Mouse (Mus musculus) forebrain, embryonic 11.5 days (tissue): Measurements from ENCODE around the gene N4bp2l2. TPM values are rescaled to one million over a fixed set of nuclear protein-coding genes. Genes with fewer than 3 reads are reported as not detected.

ENCODE experiments used
- ATAC-seq: fragments of 200-750 bp; cut with Nextera tagmentation; replicated peaks from 2 replicates; pipeline ENCODE4 v1.8.0; 2017; ENCODE audit warnings: moderate TSS enrichment; ENCODE audit not compliant: low FRiP score
- DNase-seq: peaks from one replicate; pipeline ENCODE4 v3.0.0-alpha.2; 2017; ENCODE audit warnings: low spot score
- H3K27ac ChIP-seq: fragments of 300-500 bp; sonication (generic); 2 replicates; pipeline ENCODE4 v1.5.1; 2014; ENCODE audit warnings: low read depth, low read length
- H3K27me3 ChIP-seq: fragments of 300-500 bp; sonication (generic); 2 replicates; pipeline ENCODE4 v1.6.1; 2014; ENCODE audit warnings: mild to moderate bottlenecking, low read length, mixed read lengths; ENCODE audit not compliant: control insufficient read depth, insufficient read depth
- H3K36me3 ChIP-seq: fragments of 300-500 bp; sonication (generic); 2 replicates; pipeline ENCODE4 v1.6.1; 2014; ENCODE audit warnings: mild to moderate bottlenecking, low read length, moderate library complexity, mixed read lengths; ENCODE audit not compliant: control insufficient read depth, insufficient read depth
- H3K4me1 ChIP-seq: fragments of 300-500 bp; sonication (generic); replicated peaks from 2 replicates; pipeline ENCODE4 v1.6.1; 2014; ENCODE audit warnings: low read length, mixed read lengths; ENCODE audit not compliant: control insufficient read depth, insufficient read depth
- H3K4me2 ChIP-seq: fragments of 300-500 bp; sonication (generic); 2 replicates; pipeline ENCODE4 v1.6.1; 2014; ENCODE audit warnings: low read depth, mild to moderate bottlenecking, low read length, moderate library complexity, mixed read lengths; ENCODE audit not compliant: severe bottlenecking
- H3K4me3 ChIP-seq: fragments of 300-500 bp; sonication (generic); 2 replicates; pipeline ENCODE4 v1.5.1; 2014; ENCODE audit warnings: low read depth, low read length
- H3K9ac ChIP-seq: fragments of 300-500 bp; sonication (generic); 2 replicates; pipeline ENCODE4 v1.6.1; 2014; ENCODE audit warnings: low read length
- H3K9me3 ChIP-seq: fragments of 300-500 bp; sonication (generic); 2 replicates; pipeline ENCODE4 v1.6.1; 2016; ENCODE audit warnings: low read length, mixed read lengths; ENCODE audit not compliant: control insufficient read depth
- WGBS: fragments of 180-500 bp; shearing (Covaris S2); extraction: QIAGEN DNeasy Blood & Tissue Kit; methylation state at CpG from one replicate; pipeline ENCODE4 v1.1.7; 2014; 5-methylcytosine and 5-hydroxymethylcytosine counted together
- polyA plus RNA-seq: library from polyadenylated mRNA; unstranded; fragments of >200 nt; fragmentation: Nextera tagmentation; extraction: Ambion mirVana; gene quantifications from 2 replicates; pipeline ENCODE4 v1.2.1, GENCODE M21; 2014

N4bp2l2 gene
- polyA plus RNA-seq, 1 experiment from 2014 or later = 43.8 TPM

DNA sequence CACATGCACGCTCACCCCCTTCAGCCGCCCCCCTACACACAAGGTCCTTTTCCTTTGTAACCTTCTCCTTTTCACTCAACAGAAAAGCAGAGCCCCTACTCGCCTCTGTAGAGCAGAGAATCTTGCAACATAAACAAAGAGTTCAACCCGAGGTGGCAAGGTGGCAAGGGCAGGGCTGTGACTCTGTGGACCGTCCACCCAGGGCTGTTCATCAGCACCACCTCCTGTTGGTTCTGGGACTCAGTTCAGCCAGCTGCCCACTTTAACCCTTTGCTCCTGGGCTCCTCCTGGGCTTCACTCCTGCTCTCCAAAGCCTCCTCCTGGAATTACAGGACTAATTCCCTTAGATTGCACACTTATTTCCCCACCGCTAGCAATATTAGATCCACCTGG is 81.7 kb downstream of the N4bp2l2 start:
- H3K27me3 ChIP-seq = no peaks in the 10 kb centered on the region
- no peaks in the 10 kb centered on the region for H3K36me3 ChIP-seq
- H3K9me3 ChIP-seq = no peaks in the 10 kb centered on the region
- no peak overlapping the region for H3K4me3 ChIP-seq
- H3K4me1 ChIP-seq = no peaks in the 10 kb centered on the region
- DNase-seq = no peak
- WGBS = 48% methylated on average over 6 of the region's 6 CpGs
- no peak overlapping the region for H3K9ac ChIP-seq
- H3K27ac ChIP-seq = no peak overlapping the region
- no peak overlapping the region for H3K4me2 ChIP-seq
- ATAC-seq = no peak

DNA sequence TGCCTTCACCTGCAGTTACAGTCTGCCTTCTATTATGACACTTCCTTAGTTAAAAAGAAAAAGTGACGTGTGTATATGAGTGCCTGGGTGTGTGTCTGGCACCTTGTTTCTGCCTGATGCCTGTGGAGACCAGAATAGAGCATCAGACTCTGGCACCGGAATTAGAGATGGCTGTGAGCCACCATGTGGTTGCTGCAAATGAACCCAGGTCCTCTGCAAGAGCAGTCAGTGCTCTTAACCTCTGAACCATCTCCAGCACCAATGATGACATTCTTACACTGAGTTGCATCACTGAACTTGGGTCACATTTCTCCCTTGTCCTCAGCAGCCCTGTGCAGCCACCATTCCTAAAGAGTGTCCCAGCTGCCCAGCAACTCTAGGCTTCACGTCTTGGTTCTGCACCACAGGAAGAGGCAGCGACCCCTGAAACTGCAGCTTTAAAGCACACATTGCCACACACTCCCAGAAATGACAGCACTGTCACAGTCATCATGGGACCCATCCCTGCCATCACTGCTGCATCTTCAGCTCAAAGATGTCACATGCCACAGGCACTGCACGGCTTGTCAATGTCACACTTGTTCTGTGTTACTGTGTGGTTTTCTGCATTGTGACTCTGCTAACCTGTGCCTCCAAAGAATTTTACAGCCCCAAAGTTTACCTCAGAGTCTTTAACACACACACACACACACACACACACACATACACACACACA is 82.2 kb downstream of the N4bp2l2 start:
- Histone ChIP-seq H3K9me3 (no peaks in the 10 kb centered on the region), H3K4me3 (no peak overlapping the region), H3K4me1 (no peaks in the 10 kb centered on the region), H3K4me2 (no peak overlapping the region), H3K27ac (no peak overlapping the region), H3K9ac (no peak overlapping the region), H3K27me3 (no peaks in the 10 kb centered on the region), H3K36me3 (no peaks in the 10 kb centered on the region)
- ATAC-seq = no peak
- DNase-seq = no peak
- 77% methylated on average over 5 of the region's 5 CpGs for WGBS

DNA sequence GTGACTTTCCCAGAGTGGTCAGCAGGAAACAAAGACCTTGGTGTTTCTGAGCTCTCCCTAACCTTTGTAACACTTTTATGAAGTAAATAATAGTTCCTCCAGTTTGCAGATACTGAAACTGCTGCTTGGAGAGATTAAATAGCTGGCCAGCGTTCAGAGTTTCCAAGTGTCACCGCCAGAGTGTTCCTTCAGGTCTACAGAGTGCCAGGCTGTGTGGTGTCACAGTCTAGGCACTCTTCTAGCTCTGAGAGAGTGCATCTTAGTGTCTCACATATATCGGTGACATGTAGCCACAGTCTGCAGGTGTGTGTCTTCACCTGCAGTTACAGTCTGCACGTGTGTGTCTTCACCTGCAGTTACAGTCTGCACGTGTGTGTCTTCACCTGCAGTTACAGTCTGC is 82.8 kb downstream of the N4bp2l2 start:
- H3K9me3 ChIP-seq = no peaks in the 10 kb centered on the region
- 89% methylated on average over 5 of the region's 5 CpGs for WGBS
- no peaks in the 10 kb centered on the region for H3K4me1 ChIP-seq
- H3K36me3 ChIP-seq = no peaks in the 10 kb centered on the region
- no peak overlapping the region for H3K4me2 ChIP-seq
- no peak overlapping the region for H3K9ac ChIP-seq
- no peaks in the 10 kb centered on the region for H3K27me3 ChIP-seq
- DNase-seq (no peak), ATAC-seq (no peak)
- no peak overlapping the region for H3K27ac ChIP-seq
- H3K4me3 ChIP-seq = no peak overlapping the region

- H3K27me3 ChIP-seq = no peaks in the 10 kb centered on the region
- no peak overlapping the region for H3K4me3 ChIP-seq
- H3K4me1 ChIP-seq = no peaks in the 10 kb centered on the region
- H3K36me3 ChIP-seq = no peaks in the 10 kb centered on the region
- H3K27ac ChIP-seq = no peak overlapping the region
- no peak for ATAC-seq
- H3K9ac ChIP-seq = no peak overlapping the region
- H3K4me2 ChIP-seq = no peak overlapping the region
- no peak for DNase-seq
- no peaks in the 10 kb centered on the region for H3K9me3 ChIP-seq
- 84% methylated on average over 6 of the region's 6 CpGs for WGBS
Measured at GRCm38 (mm10) chr5:150581180-150581579, 84.8 kb downstream of the N4bp2l2 start.

DNA sequence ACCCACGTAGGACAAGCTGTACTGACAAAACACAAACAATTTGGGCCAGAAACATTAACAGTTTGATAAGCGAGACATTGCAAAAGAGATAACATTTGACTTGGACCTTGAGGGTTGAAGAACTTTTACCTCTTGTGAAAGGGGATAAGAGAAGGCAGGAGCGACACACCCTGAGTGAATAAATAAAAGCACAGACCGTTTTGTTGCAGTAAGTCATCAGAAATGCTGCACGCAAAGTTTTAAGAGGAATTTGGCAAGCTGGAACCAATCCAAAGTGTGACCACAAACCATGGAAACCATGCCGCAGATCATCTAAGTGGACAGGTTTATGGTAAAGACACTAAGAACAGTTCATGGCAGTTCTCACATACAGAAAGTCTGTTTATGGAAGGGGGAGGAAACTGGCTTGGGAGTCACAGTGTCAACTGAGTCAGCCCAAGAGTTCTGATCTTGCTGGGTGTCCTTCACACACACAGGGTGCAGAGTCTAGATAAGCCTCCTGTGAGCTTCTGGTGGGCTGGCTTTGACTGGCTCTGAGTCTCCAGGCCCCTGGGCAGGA is 87.3 kb downstream of the N4bp2l2 start:
- WGBS = 90% methylated on average over 6 of the region's 6 CpGs
- no peak for ATAC-seq
- Histone ChIP-seq H3K4me1 (no peaks in the 10 kb centered on the region), H3K27ac (no peak overlapping the region), H3K27me3 (no peaks in the 10 kb centered on the region), H3K9ac (no peak overlapping the region), H3K4me3 (no peak overlapping the region), H3K36me3 (no peaks in the 10 kb centered on the region), H3K9me3 (no peaks in the 10 kb centered on the region), H3K4me2 (no peak overlapping the region)
- DNase-seq = no peak

DNA sequence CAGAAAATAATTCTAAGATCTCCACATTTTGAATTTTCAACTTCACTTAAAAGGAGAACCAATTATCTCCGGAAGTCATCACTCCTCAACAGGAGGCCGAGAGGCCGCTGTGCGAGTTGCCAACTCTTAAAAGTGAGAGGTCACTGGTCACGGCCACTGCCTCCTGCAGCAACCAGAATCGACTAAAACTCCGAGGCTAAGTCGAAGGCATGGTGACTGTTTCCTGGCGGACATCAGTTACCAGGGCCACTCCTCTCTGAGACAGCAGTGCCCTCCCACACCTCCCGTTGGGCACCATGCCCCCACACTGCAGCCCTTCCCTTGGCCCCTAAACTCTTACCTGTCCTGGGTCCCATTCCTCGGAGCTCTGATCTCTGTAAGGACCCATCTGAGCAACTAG is 89.2 kb downstream of the N4bp2l2 start:
- Histone ChIP-seq H3K4me2 (no peak overlapping the region), H3K36me3 (no peaks in the 10 kb centered on the region), H3K9me3 (no peaks in the 10 kb centered on the region), H3K9ac (no peak overlapping the region), H3K4me3 (no peak overlapping the region), H3K27me3 (no peaks in the 10 kb centered on the region), H3K4me1 (no peaks in the 10 kb centered on the region), H3K27ac (no peak overlapping the region)
- ATAC-seq (no peak), DNase-seq (no peak)
- 90% methylated on average over 11 of the region's 11 CpGs for WGBS

DNA sequence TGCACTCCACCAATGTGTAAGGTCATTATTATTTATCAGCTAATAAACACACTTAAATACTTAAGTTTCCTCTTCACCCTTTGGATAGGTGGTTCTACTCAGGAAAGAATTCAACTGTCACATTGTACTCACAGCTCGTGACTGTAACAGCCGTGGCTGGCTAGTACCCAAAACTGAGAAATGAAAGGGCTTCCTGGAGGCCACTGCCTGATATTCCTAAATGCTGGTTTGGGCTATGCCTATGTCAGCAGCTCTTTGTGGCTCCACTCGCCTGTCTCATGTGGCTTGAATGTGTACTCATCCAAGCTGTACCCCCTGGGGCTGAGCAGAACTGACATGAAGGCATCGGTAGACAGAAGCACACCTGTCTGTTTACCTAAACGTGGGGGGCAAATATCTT is 91.1 kb downstream of the N4bp2l2 start:
- Histone ChIP-seq H3K9ac (no peak overlapping the region), H3K27me3 (no peaks in the 10 kb centered on the region), H3K4me1 (no peaks in the 10 kb centered on the region), H3K9me3 (no peaks in the 10 kb centered on the region), H3K27ac (no peak overlapping the region), H3K4me2 (no peak overlapping the region), H3K4me3 (no peak overlapping the region), H3K36me3 (no peaks in the 10 kb centered on the region; the same call in 1 of the 2 replicates)
- 89% methylated on average over 5 of the region's 5 CpGs for WGBS
- DNase-seq = no peak
- no peak for ATAC-seq

- no peak overlapping the region for H3K4me3 ChIP-seq
- no peaks in the 10 kb centered on the region; the same call in 1 of the 2 replicates for H3K36me3 ChIP-seq
- H3K4me1 ChIP-seq = no peaks in the 10 kb centered on the region
- no peak for ATAC-seq
- H3K9me3 ChIP-seq = no peaks in the 10 kb centered on the region
- H3K9ac ChIP-seq = no peak overlapping the region
- 97% methylated on average over 3 of the region's 3 CpGs for WGBS
- no peak for DNase-seq
- H3K27me3 ChIP-seq = no peaks in the 10 kb centered on the region
- no peak overlapping the region for H3K4me2 ChIP-seq
- no peak overlapping the region for H3K27ac ChIP-seq
Measured at GRCm38 (mm10) chr5:150574403-150574802, 91.6 kb downstream of the N4bp2l2 start.
